Mouse (Mus musculus): ENCODE data around the gene Actbl2. TPM values are rescaled to one million over a fixed set of nuclear protein-coding genes. Genes with fewer than 3 reads are reported as not detected.

The Actbl2 gene
- polyA plus RNA-seq, 1 experiment from 2014 or later = not detected

DNA sequence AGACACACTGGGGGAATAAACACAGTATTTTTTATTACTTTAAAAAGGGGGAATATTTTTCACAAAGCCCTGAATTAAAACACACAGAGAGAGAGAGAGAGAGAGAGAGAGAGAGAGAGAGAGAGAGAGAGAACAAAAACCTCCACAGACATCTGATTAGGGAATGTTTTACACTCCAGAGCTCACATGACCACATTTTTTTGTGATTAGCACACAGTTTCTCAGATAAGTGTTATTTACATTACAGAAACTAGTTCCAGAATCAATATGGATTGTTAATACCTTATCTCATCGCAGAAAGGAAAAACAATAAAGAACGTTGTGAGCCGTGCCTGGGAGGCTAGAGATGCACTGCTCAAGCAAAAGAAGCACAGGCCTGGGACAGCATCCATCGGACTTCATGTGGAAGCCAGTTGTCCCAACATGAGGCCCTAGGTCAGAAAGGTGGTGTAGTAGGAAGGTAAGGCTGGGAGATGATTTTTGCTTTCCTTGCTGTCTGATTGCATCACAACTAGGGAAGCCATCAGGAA, 40.2 kb downstream of the Actbl2 start:
- H3K4me3 ChIP-seq (ENCODE audit: control insufficient read depth in 1 of 2, insufficient read depth in 1 of 2, low read depth in 1 of 2, low read length in 2 of 2) = no peak overlapping the region
- H3K4me2 ChIP-seq (ENCODE audit: low read length) = no peak overlapping the region
- peaks cover 20 to 27% of the 10 kb centered on the region in 2 experiments for H3K4me1 ChIP-seq (ENCODE audit: control insufficient read depth in 2 of 2, insufficient read depth in 2 of 2, low read length in 2 of 2)
- no peaks in the 10 kb centered on the region for H3K27me3 ChIP-seq (ENCODE audit: control insufficient read depth, insufficient read depth, low read length)
- H3K36me3 ChIP-seq (ENCODE audit: control insufficient read depth, insufficient read depth, low read length) = no peaks in the 10 kb centered on the region
- H3K9ac ChIP-seq (ENCODE audit: low read length) = no peak overlapping the region
- H3K9me3 ChIP-seq (ENCODE audit: control insufficient read depth, low read length) = no peaks in the 10 kb centered on the region
- no peak for ATAC-seq (ENCODE audit: insufficient number of reproducible peaks, insufficient read depth, low FRiP score, low read depth)
- WGBS = 40% methylated on average over 4 of the region's 4 CpGs
- peak overlapping the region; percentile 46 to 68; a peak in 3 of 4 replicates for H3K27ac ChIP-seq (replicated peaks in 1 of 2; ENCODE audit: control insufficient read depth in 1 of 2, insufficient read depth in 1 of 2, low read depth in 2 of 2, low read length in 2 of 2)

DNA sequence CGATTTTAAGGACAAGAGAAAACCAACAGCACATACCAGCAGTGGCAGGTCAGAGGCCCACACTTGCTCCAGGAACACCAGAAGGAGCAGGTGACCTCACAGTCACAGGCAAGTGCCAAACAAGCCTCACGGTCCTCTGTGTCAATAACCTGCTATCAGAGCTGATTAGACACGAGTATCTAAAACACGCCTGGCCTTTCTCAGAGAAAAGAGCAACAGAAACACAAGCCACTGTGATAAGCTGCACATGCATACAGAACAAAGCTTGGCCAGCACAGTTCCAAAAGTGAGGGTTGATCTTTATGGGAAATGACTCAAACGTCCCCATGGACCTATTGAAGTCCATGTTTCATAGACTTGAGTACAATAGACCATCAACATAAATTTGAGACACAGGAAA, 41.2 kb downstream of the Actbl2 start:
- 1% methylated on average over 5 of the region's 5 CpGs for WGBS
- H3K9me3 ChIP-seq (ENCODE audit: control insufficient read depth, low read length) = no peaks in the 10 kb centered on the region
- peak overlapping the region; percentile 6; the same call in 1 of the 2 replicates for H3K4me2 ChIP-seq (ENCODE audit: low read length)
- H3K27me3 ChIP-seq (ENCODE audit: control insufficient read depth, insufficient read depth, low read length) = no peaks in the 10 kb centered on the region
- H3K4me3 ChIP-seq (ENCODE audit: control insufficient read depth in 1 of 2, insufficient read depth in 1 of 2, low read depth in 1 of 2, low read length in 2 of 2) = no peak overlapping the region
- no peak overlapping the region for H3K9ac ChIP-seq (ENCODE audit: low read length)
- no peaks in the 10 kb centered on the region for H3K36me3 ChIP-seq (ENCODE audit: control insufficient read depth, insufficient read depth, low read length)
- peaks cover 18 to 27% of the 10 kb centered on the region in 2 experiments for H3K4me1 ChIP-seq (ENCODE audit: control insufficient read depth in 2 of 2, insufficient read depth in 2 of 2, low read length in 2 of 2)
- ATAC-seq (ENCODE audit: insufficient number of reproducible peaks, insufficient read depth, low FRiP score, low read depth) = peak; percentile 81
- peak overlapping the region; percentile 59 to 75 for H3K27ac ChIP-seq (replicated peaks in 1 of 2; ENCODE audit: control insufficient read depth in 1 of 2, insufficient read depth in 1 of 2, low read depth in 2 of 2, low read length in 2 of 2)

DNA sequence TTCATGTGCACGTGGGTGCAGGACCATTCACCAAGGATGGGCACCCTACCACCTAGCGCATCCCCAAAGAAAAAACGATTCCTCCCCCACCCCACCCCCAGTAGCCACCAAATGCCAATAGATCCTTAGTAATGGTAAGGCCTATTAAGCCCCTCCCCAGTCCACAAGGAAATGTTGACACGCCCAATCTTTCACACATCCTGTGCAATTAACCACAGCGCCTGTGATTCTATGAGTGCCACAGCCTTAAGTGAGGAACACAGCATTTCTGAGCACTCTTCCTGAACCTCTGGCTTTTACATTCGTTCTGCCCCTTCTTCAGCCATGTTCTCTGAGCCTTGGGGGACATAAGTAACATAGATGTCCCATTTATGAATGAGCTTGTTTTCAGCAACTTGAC, 42.8 kb downstream of the Actbl2 start:
- peaks cover 9 to 17% of the 10 kb centered on the region in 2 experiments for H3K4me1 ChIP-seq (ENCODE audit: control insufficient read depth in 2 of 2, insufficient read depth in 2 of 2, low read length in 2 of 2)
- ATAC-seq (ENCODE audit: insufficient number of reproducible peaks, insufficient read depth, low FRiP score, low read depth) = no peak
- H3K27ac ChIP-seq (replicated peaks in 1 of 2; ENCODE audit: control insufficient read depth in 1 of 2, insufficient read depth in 1 of 2, low read depth in 2 of 2, low read length in 2 of 2) = no peak overlapping the region
- no peaks in the 10 kb centered on the region for H3K36me3 ChIP-seq (ENCODE audit: control insufficient read depth, insufficient read depth, low read length)
- no peaks in the 10 kb centered on the region for H3K9me3 ChIP-seq (ENCODE audit: control insufficient read depth, low read length)
- WGBS = 85% methylated on average over 6 of the region's 6 CpGs
- no peaks in the 10 kb centered on the region for H3K27me3 ChIP-seq (ENCODE audit: control insufficient read depth, insufficient read depth, low read length)
- no peak overlapping the region for H3K4me2 ChIP-seq (ENCODE audit: low read length)
- H3K4me3 ChIP-seq (ENCODE audit: control insufficient read depth in 1 of 2, insufficient read depth in 1 of 2, low read depth in 1 of 2, low read length in 2 of 2) = no peak overlapping the region
- H3K9ac ChIP-seq (ENCODE audit: low read length) = no peak overlapping the region

GRCm38 (mm10) chr13:111299145-111299713, 44.4 kb downstream of the Actbl2 start:
- no peak for ATAC-seq (ENCODE audit: insufficient number of reproducible peaks, insufficient read depth, low FRiP score, low read depth)
- Histone ChIP-seq H3K9me3 (ENCODE audit: control insufficient read depth, low read length) (no peaks in the 10 kb centered on the region), H3K4me1 (ENCODE audit: control insufficient read depth in 2 of 2, insufficient read depth in 2 of 2, low read length in 2 of 2) (peaks cover 9 to 17% of the 10 kb centered on the region in 2 experiments), H3K4me2 (ENCODE audit: low read length) (no peak overlapping the region), H3K27me3 (ENCODE audit: control insufficient read depth, insufficient read depth, low read length) (no peaks in the 10 kb centered on the region), H3K27ac (replicated peaks in 1 of 2; ENCODE audit: control insufficient read depth in 1 of 2, insufficient read depth in 1 of 2, low read depth in 2 of 2, low read length in 2 of 2) (no peak overlapping the region), H3K36me3 (ENCODE audit: control insufficient read depth, insufficient read depth, low read length) (no peaks in the 10 kb centered on the region), H3K9ac (ENCODE audit: low read length) (no peak overlapping the region), H3K4me3 (ENCODE audit: control insufficient read depth in 1 of 2, insufficient read depth in 1 of 2, low read depth in 1 of 2, low read length in 2 of 2) (no peak overlapping the region)
- WGBS = 74% methylated on average over 8 of the region's 8 CpGs

DNA sequence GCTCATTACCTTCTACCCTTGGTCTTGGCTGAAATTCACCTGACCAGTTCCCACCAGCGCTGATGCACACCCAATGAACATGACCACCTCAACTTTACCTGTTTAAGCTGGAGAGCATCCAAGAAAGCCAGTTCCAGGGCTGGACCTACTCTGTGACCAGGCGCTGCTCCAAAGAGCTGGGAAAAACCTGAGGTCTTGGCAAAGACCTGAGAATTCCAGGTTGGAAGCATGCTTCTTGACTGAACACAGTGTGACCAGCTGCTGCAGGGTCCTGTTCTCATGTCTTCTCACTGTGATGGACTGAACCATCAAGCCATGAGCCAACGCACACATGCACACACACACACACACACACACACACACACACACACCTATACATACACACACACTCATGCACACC, 46.0 kb downstream of the Actbl2 start:
- Histone ChIP-seq H3K27me3 (ENCODE audit: control insufficient read depth, insufficient read depth, low read length) (no peaks in the 10 kb centered on the region), H3K4me3 (ENCODE audit: control insufficient read depth in 1 of 2, insufficient read depth in 1 of 2, low read depth in 1 of 2, low read length in 2 of 2) (no peak overlapping the region), H3K36me3 (ENCODE audit: control insufficient read depth, insufficient read depth, low read length) (no peaks in the 10 kb centered on the region), H3K4me2 (ENCODE audit: low read length) (no peak overlapping the region), H3K9me3 (ENCODE audit: control insufficient read depth, low read length) (no peaks in the 10 kb centered on the region), H3K9ac (ENCODE audit: low read length) (no peak overlapping the region), H3K4me1 (ENCODE audit: control insufficient read depth in 2 of 2, insufficient read depth in 2 of 2, low read length in 2 of 2) (peaks cover 5 to 8% of the 10 kb centered on the region in 2 experiments), H3K27ac (replicated peaks in 1 of 2; ENCODE audit: control insufficient read depth in 1 of 2, insufficient read depth in 1 of 2, low read depth in 2 of 2, low read length in 2 of 2) (no peak overlapping the region; a peak in 1 of 4 replicates)
- 91% methylated on average over 3 of the region's 3 CpGs for WGBS
- no peak for ATAC-seq (ENCODE audit: insufficient number of reproducible peaks, insufficient read depth, low FRiP score, low read depth)

DNA sequence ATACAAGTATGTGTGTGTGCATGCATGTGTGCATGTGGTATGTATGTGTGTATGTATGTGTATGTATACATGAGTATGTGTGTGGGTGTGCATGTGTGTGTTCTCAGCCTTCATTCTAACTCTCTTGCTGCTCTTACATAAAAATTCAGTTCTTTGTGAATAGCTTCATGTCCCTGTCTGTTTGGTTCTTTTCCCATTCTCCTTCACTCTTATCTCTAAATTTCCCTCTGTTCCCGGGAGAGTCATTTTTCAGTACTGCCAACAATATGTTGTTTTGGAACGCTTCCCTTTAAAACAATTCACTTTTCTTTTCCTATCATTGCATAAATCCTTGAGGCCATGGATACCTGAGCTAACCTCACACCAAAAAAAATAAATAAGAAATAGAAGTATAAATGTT, 46.6 kb downstream of the Actbl2 start:
- Histone ChIP-seq H3K27me3 (ENCODE audit: control insufficient read depth, insufficient read depth, low read length) (no peaks in the 10 kb centered on the region), H3K4me2 (ENCODE audit: low read length) (no peak overlapping the region), H3K9me3 (ENCODE audit: control insufficient read depth, low read length) (no peaks in the 10 kb centered on the region), H3K36me3 (ENCODE audit: control insufficient read depth, insufficient read depth, low read length) (no peaks in the 10 kb centered on the region), H3K9ac (ENCODE audit: low read length) (no peak overlapping the region), H3K4me1 (ENCODE audit: control insufficient read depth in 2 of 2, insufficient read depth in 2 of 2, low read length in 2 of 2) (peaks cover 2 to 3% of the 10 kb centered on the region in 2 experiments; a peak in 2 of 4 replicates), H3K27ac (replicated peaks in 1 of 2; ENCODE audit: control insufficient read depth in 1 of 2, insufficient read depth in 1 of 2, low read depth in 2 of 2, low read length in 2 of 2) (no peak overlapping the region; a peak in 1 of 4 replicates), H3K4me3 (ENCODE audit: control insufficient read depth in 1 of 2, insufficient read depth in 1 of 2, low read depth in 1 of 2, low read length in 2 of 2) (no peak overlapping the region)
- ATAC-seq (ENCODE audit: insufficient number of reproducible peaks, insufficient read depth, low FRiP score, low read depth) = no peak
- 42% methylated on average over 2 of the region's 2 CpGs for WGBS

DNA sequence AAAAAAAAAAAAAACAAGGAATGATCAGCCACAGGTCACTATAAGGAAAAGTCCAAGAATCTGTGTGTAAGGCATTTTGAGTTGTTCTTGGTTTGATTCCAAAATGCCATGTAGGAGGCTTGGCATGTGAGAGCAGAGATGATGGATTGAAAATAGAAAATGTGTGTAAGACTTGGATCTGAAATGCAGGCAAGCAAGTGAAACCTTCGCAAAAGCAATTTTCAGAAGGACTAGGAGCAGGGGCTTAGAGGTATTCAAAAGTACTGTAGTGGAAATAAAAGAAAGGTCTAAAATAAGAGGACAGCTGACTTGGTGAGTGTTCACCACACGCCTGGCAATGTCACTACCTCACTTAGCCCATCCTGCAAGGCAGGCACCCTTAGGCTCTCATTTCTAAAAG, 49.4 kb downstream of the Actbl2 start:
- no peaks in the 10 kb centered on the region for H3K9me3 ChIP-seq (ENCODE audit: control insufficient read depth, low read length)
- H3K9ac ChIP-seq (ENCODE audit: low read length) = no peak overlapping the region
- no peaks in the 10 kb centered on the region for H3K36me3 ChIP-seq (ENCODE audit: control insufficient read depth, insufficient read depth, low read length)
- ATAC-seq (ENCODE audit: insufficient number of reproducible peaks, insufficient read depth, low FRiP score, low read depth) = no peak
- no peak overlapping the region for H3K4me2 ChIP-seq (ENCODE audit: low read length)
- H3K4me3 ChIP-seq (ENCODE audit: control insufficient read depth in 1 of 2, insufficient read depth in 1 of 2, low read depth in 1 of 2, low read length in 2 of 2) = no peak overlapping the region
- 80% methylated on average over 2 of the region's 2 CpGs for WGBS
- H3K4me1 ChIP-seq (ENCODE audit: control insufficient read depth in 2 of 2, insufficient read depth in 2 of 2, low read length in 2 of 2) = peaks cover 0 to 2% of the 10 kb centered on the region in 2 experiments; a peak in 1 of 4 replicates
- 0 out of 4 replicates have a peak overlapping the region, but pooled peaks of 1 of the 2 experiments have one; percentile 12 for H3K27ac ChIP-seq (replicated peaks in 1 of 2; ENCODE audit: control insufficient read depth in 1 of 2, insufficient read depth in 1 of 2, low read depth in 2 of 2, low read length in 2 of 2)
- H3K27me3 ChIP-seq (ENCODE audit: control insufficient read depth, insufficient read depth, low read length) = no peaks in the 10 kb centered on the region

- Histone ChIP-seq H3K4me2 (ENCODE audit: low read length) (no peak overlapping the region), H3K27ac (replicated peaks in 1 of 2; ENCODE audit: control insufficient read depth in 1 of 2, insufficient read depth in 1 of 2, low read depth in 2 of 2, low read length in 2 of 2) (no peak overlapping the region), H3K9me3 (ENCODE audit: control insufficient read depth, low read length) (no peaks in the 10 kb centered on the region), H3K9ac (ENCODE audit: low read length) (no peak overlapping the region), H3K4me3 (ENCODE audit: control insufficient read depth in 1 of 2, insufficient read depth in 1 of 2, low read depth in 1 of 2, low read length in 2 of 2) (no peak overlapping the region), H3K27me3 (ENCODE audit: control insufficient read depth, insufficient read depth, low read length) (no peaks in the 10 kb centered on the region), H3K36me3 (ENCODE audit: control insufficient read depth, insufficient read depth, low read length) (no peaks in the 10 kb centered on the region), H3K4me1 (ENCODE audit: control insufficient read depth in 2 of 2, insufficient read depth in 2 of 2, low read length in 2 of 2) (no peaks in the 10 kb centered on the region)
- WGBS = 79% methylated on average over 5 of the region's 5 CpGs
- ATAC-seq (ENCODE audit: insufficient number of reproducible peaks, insufficient read depth, low FRiP score, low read depth) = no peak
Observed at GRCm38 (mm10) chr13:111304736-111305135, 49.9 kb downstream of the Actbl2 start.

All from heart, embryonic 14.5 days (tissue).